Mouse (Mus musculus): ENCODE data around the gene Fgfr1op2. TPM values are rescaled to one million over a fixed set of nuclear protein-coding genes. Genes with fewer than 3 reads are reported as not detected.
"Not testable (repeated sequence)": the region's sequence is repeated elsewhere in the genome, so short reads cannot be mapped to it uniquely, and the experiment has no call there.

Fgfr1op2 gene
- polyA plus RNA-seq, 1 experiment from 2014 or later, result 85.5 TPM

GRCm38 (mm10) chr6:146551326-146551725 is 25.7 kb upstream of the Fgfr1op2 start:
- H3K27ac ChIP-seq, result no peak overlapping the region
- no peak overlapping the region for H3K9ac ChIP-seq
- no peak overlapping the region for H3K4me2 ChIP-seq
- no peaks in the 10 kb centered on the region for H3K27me3 ChIP-seq
- peaks cover 92% of the 10 kb centered on the region for H3K36me3 ChIP-seq
- ATAC-seq (replicated peaks; ENCODE audit: low FRiP score), result no peak
- no peaks in the 10 kb centered on the region for H3K9me3 ChIP-seq (replicated peaks)
- H3K4me3 ChIP-seq (replicated peaks), result no peak overlapping the region
- no peaks in the 10 kb centered on the region for H3K4me1 ChIP-seq

- not testable (repeated sequence) for H3K4me2 ChIP-seq; ATAC-seq (replicated peaks; ENCODE audit: low FRiP score); H3K27me3 ChIP-seq; H3K9me3 ChIP-seq (replicated peaks); H3K4me1 ChIP-seq; H3K27ac ChIP-seq; H3K9ac ChIP-seq; H3K4me3 ChIP-seq (replicated peaks)
- H3K36me3 ChIP-seq, result peaks cover 72% of the 10 kb centered on the region
- 76% methylated on average over 1 of the region's 1 CpGs for WGBS
These were observed 14.5 kb upstream of the Fgfr1op2 start for GRCm38 (mm10) chr6:146562461-146562860.

- no peak overlapping the region for H3K9ac ChIP-seq
- peaks cover 28% of the 10 kb centered on the region; the same call in 1 of the 2 replicates for H3K36me3 ChIP-seq
- H3K9me3 ChIP-seq (replicated peaks), result no peaks in the 10 kb centered on the region
- no peak overlapping the region for H3K4me2 ChIP-seq
- ATAC-seq (replicated peaks; ENCODE audit: low FRiP score), result no peak; the same call in 1 of the 2 replicates
- no peaks in the 10 kb centered on the region for H3K27me3 ChIP-seq
- H3K27ac ChIP-seq, result no peak overlapping the region
- peaks cover 28% of the 10 kb centered on the region for H3K4me1 ChIP-seq
- H3K4me3 ChIP-seq (replicated peaks), result no peak overlapping the region
These were observed 4.9 kb upstream of the Fgfr1op2 start for GRCm38 (mm10) chr6:146572073-146572472.

- under 1% methylated on average over 77 of the region's 77 CpGs for WGBS
- H3K4me2 ChIP-seq, result peak within 1 kb of the TSS; percentile 65
- H3K4me3 ChIP-seq (replicated peaks), result peak within 1 kb of the TSS; percentile 83
- peak within 1 kb of the TSS; percentile 98 for H3K27ac ChIP-seq
- ATAC-seq (replicated peaks; ENCODE audit: low FRiP score), result peak; percentile 96
- peaks cover 38% of the 10 kb centered on the region for H3K4me1 ChIP-seq
- no peaks in the 10 kb centered on the region for H3K9me3 ChIP-seq (replicated peaks)
- peak within 1 kb of the TSS; percentile 88 for H3K9ac ChIP-seq
- peaks cover 4% of the 10 kb centered on the region; the same call in 1 of the 2 replicates for H3K36me3 ChIP-seq
- H3K27me3 ChIP-seq, result no peaks in the 10 kb centered on the region
These were observed 507 bp downstream of the Fgfr1op2 start, which contains the start of gene Ints13 for GRCm38 (mm10) chr6:146577310-146578109. Ints13 (minus strand) TSS chr6:146577835.

- Histone ChIP-seq H3K9ac (peak overlapping the region; percentile 88), H3K36me3 (peaks cover 4% of the 10 kb centered on the region; the same call in 1 of the 2 replicates), H3K27me3 (no peaks in the 10 kb centered on the region), H3K9me3 (replicated peaks) (no peaks in the 10 kb centered on the region), H3K27ac (peak overlapping the region; percentile 98), H3K4me2 (peak overlapping the region; percentile 65), H3K4me1 (peaks cover 35% of the 10 kb centered on the region), H3K4me3 (replicated peaks) (peak overlapping the region; percentile 83)
- ATAC-seq (replicated peaks; ENCODE audit: low FRiP score), result peak; percentile 72
- WGBS, result 1% methylated on average over 22 of the region's 22 CpGs
These were observed 1.1 kb downstream of the Fgfr1op2 start for GRCm38 (mm10) chr6:146578111-146578531.

DNA sequence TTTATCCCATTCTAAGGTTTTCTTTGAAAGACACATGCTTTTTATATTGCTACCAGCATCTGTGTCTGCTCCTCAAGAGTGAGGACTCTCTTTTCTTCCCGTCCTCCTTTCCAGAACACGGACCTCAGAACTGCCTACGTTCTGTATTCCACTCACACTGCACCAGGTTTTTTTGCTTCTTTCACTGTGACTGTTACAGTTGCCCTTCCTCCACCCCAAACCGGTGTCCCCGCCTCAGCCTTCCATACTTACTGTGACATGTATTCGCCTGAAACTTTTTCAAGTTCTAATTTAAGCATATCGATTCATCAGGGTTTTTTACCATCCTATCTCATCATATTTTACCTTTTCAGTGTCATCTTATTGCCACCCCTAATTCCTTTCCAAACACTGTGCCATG is 1.6 kb downstream of the Fgfr1op2 start:
- ATAC-seq (replicated peaks; ENCODE audit: low FRiP score), result no peak
- Histone ChIP-seq H3K4me1 (peaks cover 35% of the 10 kb centered on the region), H3K9ac (peak overlapping the region; percentile 88), H3K4me2 (peak overlapping the region; percentile 65), H3K36me3 (peaks cover 4% of the 10 kb centered on the region; the same call in 1 of the 2 replicates), H3K27ac (peak overlapping the region; percentile 98), H3K4me3 (replicated peaks) (peak overlapping the region; percentile 83), H3K27me3 (no peaks in the 10 kb centered on the region), H3K9me3 (replicated peaks) (no peaks in the 10 kb centered on the region)
- WGBS, result 4% methylated on average over 7 of the region's 7 CpGs

DNA sequence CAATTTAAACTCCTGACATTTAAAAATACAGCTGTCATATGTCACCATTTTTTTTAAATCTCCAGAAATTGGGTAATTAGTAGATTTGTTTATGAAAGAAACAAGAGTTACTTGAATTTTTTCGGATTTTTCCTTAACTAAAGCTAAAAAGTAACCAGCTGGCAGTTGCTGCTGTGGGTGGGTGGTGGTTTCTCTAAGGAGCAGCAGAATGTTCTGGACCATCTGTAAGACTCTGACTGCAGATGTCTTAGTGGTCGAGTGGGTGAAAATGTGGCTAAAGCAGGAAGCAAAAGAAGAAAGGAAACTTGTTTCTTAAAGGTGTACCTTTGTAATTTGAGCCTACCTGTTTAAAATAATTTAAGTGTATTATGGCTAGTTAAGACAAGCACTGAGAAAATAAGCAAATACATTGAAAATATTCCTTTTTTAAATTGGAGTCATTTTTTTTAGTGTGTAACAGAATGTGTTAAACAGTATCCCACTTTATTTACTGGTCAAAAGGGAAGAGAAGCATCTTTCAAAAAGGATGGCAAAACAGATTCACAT is 3.5 kb downstream of the Fgfr1op2 start:
- Histone ChIP-seq H3K36me3 (peaks cover under 1% of the 10 kb centered on the region), H3K27ac (no peak overlapping the region), H3K4me2 (no peak overlapping the region), H3K4me1 (peaks cover 28% of the 10 kb centered on the region), H3K4me3 (replicated peaks) (no peak overlapping the region), H3K27me3 (no peaks in the 10 kb centered on the region), H3K9me3 (replicated peaks) (no peaks in the 10 kb centered on the region), H3K9ac (no peak overlapping the region)
- 43% methylated on average over 2 of the region's 2 CpGs for WGBS
- no peak for ATAC-seq (replicated peaks; ENCODE audit: low FRiP score)

DNA sequence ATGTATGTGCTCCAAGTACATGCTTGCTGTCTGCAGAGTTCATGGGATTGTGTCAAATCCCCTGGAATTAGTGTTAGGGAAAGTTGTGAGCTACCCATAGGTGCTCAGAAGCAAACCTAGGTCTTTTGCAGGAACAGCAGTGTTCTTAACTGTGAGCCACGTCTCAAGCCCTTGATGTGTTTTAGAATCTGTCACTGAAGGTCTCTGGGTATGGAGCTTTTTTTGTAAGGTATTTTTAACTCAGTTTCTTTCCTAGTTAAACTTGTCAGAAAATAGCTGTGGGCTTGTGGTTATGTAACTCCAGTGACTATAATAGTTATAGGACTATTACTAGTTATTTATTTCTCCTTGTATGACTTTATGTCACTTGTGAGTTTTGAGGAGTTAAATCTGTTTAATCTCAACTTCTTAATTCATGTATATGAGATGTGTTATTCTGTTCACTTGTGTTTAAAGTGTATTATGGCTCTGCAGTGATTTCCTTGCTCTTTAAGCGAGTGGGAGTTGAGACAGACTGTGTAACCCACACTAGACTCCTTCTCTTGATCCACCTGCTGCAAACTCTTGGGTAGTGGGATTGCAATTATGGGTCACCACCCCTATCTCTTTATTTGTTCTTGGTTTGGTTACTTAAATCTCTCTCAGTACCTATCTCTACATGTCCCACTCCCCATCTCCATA is 6.5 kb downstream of the Fgfr1op2 start:
- ATAC-seq (replicated peaks; ENCODE audit: low FRiP score), result no peak
- Histone ChIP-seq H3K9me3 (replicated peaks) (no peaks in the 10 kb centered on the region), H3K4me2 (no peak overlapping the region), H3K27ac (no peak overlapping the region), H3K4me1 (peaks cover 15% of the 10 kb centered on the region), H3K27me3 (no peaks in the 10 kb centered on the region), H3K4me3 (replicated peaks) (no peak overlapping the region), H3K9ac (no peak overlapping the region), H3K36me3 (peaks cover 27% of the 10 kb centered on the region)
- WGBS, result 64% methylated on average over 2 of the region's 2 CpGs

- Histone ChIP-seq H3K36me3 (peaks cover 44% of the 10 kb centered on the region), H3K27me3 (no peaks in the 10 kb centered on the region), H3K4me1 (0 out of 2 replicates have a peak, but pooled peaks cover 4% of the 10 kb centered on the region), H3K9ac (no peak overlapping the region), H3K4me3 (replicated peaks) (no peak overlapping the region), H3K4me2 (no peak overlapping the region), H3K9me3 (replicated peaks) (no peaks in the 10 kb centered on the region), H3K27ac (no peak overlapping the region)
- ATAC-seq (replicated peaks; ENCODE audit: low FRiP score), result no peak
- 87% methylated on average over 5 of the region's 5 CpGs for WGBS
These were observed 8.1 kb downstream of the Fgfr1op2 start for GRCm38 (mm10) chr6:146585134-146585533.

- Histone ChIP-seq H3K36me3 (peaks cover 89% of the 10 kb centered on the region), H3K9me3 (replicated peaks) (no peaks in the 10 kb centered on the region), H3K27ac (no peak overlapping the region), H3K4me3 (replicated peaks) (no peak overlapping the region), H3K4me2 (no peak overlapping the region), H3K27me3 (no peaks in the 10 kb centered on the region), H3K4me1 (no peaks in the 10 kb centered on the region), H3K9ac (no peak overlapping the region)
- WGBS, result 71% methylated on average over 4 of the region's 4 CpGs
- no peak for ATAC-seq (replicated peaks; ENCODE audit: low FRiP score)
These were observed 25.6 kb downstream of the Fgfr1op2 start for GRCm38 (mm10) chr6:146602601-146603000.

GRCm38 (mm10) chr6:146603651-146604050 is 26.6 kb downstream of the Fgfr1op2 start:
- H3K27me3 ChIP-seq, result no peaks in the 10 kb centered on the region
- no peak overlapping the region for H3K27ac ChIP-seq
- H3K9me3 ChIP-seq (replicated peaks), result no peaks in the 10 kb centered on the region
- H3K4me2 ChIP-seq, result no peak overlapping the region
- H3K4me3 ChIP-seq (replicated peaks), result no peak overlapping the region
- no peaks in the 10 kb centered on the region for H3K4me1 ChIP-seq
- no peak overlapping the region for H3K9ac ChIP-seq
- WGBS, result 41% methylated on average over 10 of the region's 10 CpGs
- peaks cover 94% of the 10 kb centered on the region for H3K36me3 ChIP-seq
- ATAC-seq (replicated peaks; ENCODE audit: low FRiP score), result peak; percentile 43; the same call in 1 of the 2 replicates

GRCm38 (mm10) chr6:146611385-146611784 is 34.4 kb downstream of the Fgfr1op2 start:
- H3K27ac ChIP-seq, result no peak overlapping the region
- H3K4me1 ChIP-seq, result no peaks in the 10 kb centered on the region
- ATAC-seq (replicated peaks; ENCODE audit: low FRiP score), result peak; percentile 77
- no peak overlapping the region for H3K9ac ChIP-seq
- H3K9me3 ChIP-seq (replicated peaks), result no peaks in the 10 kb centered on the region
- H3K4me3 ChIP-seq (replicated peaks), result no peak overlapping the region
- H3K36me3 ChIP-seq, result peaks cover 75% of the 10 kb centered on the region
- no peak overlapping the region for H3K4me2 ChIP-seq
- 72% methylated on average over 6 of the region's 6 CpGs for WGBS
- H3K27me3 ChIP-seq, result no peaks in the 10 kb centered on the region
